Mouse (Mus musculus): ENCODE measurements around the gene Jph3.

The Jph3 gene

DNA sequence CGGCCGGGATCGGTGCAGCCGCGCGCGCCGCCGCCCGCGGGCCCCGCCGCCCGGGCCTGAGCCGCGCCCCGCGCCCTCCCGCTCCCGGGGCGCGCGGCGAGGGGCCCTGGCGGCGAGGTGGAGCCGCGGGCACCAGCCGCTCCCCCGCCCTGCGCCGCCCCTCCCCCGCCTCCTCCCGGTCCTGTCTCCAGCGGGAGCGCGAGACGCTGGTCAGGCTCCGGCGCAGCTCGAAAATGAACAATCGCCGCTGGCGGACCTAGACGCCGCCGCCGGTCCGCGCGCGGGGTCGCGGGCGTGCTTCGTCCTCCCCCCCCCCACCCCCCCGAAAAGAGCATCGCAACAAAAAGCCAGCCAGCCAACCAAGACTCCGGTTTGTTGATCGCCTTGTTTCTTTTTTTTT, 747 bp downstream of the Jph3 start:
- no peak for DNase-seq (ENCODE audit: low read depth, low spot score)

DNA sequence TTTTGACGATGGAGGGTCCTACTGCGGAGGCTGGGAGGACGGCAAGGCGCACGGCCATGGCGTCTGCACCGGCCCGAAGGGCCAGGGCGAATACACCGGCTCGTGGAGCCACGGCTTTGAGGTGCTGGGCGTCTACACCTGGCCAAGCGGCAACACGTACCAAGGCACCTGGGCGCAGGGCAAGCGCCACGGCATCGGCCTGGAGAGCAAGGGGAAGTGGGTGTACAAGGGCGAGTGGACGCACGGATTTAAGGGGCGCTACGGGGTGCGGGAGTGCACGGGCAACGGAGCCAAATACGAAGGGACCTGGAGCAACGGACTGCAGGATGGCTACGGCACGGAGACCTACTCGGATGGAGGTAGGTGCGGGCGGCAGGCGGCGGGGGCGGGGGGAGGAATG, 1.2 kb downstream of the Jph3 start:
- DNase-seq (ENCODE audit: low read depth, low spot score): no peak

DNA sequence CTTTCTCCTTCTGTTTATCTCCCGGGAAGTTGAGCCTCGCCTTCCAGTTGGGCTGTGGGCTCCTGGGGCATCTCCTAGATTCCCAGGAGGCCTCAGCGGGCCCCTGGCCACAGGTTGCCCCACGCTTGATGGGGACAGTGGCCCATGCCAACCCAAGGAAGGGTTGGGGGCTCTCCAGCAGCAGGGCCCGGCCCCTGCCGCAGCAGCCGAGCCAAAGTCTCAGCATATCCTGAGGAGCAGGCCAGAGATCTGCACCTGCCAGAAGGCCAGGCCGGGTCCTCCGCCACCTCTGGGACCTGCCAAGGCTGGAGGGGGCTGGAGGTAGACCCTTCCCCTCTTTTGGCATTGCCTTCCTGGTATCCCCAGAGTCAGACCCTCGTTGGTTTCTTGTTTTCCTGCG, 1.6 kb downstream of the Jph3 start:
- no peak for DNase-seq (ENCODE audit: low read depth, low spot score)

DNA sequence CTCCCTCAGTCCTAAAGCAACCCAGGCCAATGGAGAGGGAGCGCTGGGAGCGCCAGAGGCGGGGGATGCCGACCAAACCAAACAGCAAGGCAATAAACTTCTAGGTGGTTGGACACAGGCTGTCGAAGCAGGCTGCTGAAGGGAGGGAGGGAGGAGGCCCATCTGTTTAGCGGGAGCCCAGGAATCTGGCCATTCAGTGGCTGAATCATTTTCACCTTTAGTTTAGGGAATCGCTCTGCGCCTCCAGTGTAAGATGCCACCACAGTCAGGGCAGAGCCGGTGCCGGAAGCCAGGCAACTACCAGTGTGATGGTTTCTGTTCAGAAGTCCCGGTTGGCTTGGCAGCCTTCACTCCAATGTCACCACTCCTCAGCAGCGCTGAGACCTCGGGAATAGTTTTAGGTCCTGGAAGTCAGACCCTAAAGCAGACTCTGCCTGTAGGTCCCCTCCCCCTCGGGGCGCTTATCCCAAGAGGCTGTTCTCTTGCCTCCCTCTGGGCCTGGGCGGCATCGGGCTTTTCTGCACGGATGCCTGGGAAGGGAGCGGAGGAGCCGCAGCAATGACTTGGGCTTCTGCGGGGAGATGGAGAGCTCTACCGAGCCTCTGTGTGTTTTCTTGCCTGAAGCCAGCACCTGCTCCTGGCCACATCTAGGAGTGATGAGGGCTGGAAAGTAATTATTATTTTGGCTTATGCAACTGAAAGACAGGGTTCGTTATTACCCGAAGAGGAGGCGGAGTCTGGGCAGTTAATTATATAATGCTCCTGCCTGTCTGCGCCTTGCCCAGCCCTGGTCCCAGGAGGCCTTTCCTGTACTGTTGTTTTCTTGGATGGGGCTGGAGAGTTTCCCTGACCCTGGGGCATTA, 2.3 kb downstream of the Jph3 start:
- no peak for DNase-seq (ENCODE audit: low read depth, low spot score)

DNA sequence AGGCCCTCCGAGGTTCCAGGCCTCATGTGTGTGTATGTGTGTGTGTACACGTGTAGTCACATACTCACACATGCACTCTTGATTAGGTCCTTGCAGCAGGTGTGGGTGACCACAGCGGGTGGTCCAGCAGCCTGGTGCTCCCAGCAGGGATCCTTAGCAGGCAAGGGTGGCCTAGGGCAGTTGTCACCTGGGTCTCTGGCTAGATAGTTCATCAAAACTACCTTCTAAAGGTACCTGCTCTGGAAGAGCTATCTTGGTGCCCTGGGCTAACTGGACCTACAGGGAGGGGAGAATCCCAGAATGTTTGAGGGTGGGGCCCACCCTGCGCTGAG, 2.9 kb downstream of the Jph3 start:
- no peak for DNase-seq (ENCODE audit: low read depth, low spot score)

DNA sequence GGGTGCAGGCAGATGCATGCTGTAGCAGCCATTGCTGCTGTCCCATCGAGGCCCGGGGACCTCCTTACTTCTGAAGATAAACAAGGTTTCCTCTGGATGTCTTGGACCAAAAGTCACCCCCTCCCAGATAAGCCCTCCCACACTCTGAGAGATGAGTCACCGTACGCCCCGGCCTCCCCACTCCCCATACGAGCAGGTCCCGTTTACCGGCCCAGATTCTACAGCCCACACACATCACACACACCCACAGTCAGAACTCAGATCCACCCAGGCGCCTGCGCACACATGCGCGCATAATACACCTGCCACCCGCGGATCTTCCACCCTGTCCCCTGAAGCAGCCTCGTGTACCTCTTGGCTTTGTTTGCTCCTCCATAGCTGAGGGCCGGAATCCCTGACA, 4.8 kb downstream of the Jph3 start:
- DNase-seq (ENCODE audit: low read depth, low spot score): no peak

DNA sequence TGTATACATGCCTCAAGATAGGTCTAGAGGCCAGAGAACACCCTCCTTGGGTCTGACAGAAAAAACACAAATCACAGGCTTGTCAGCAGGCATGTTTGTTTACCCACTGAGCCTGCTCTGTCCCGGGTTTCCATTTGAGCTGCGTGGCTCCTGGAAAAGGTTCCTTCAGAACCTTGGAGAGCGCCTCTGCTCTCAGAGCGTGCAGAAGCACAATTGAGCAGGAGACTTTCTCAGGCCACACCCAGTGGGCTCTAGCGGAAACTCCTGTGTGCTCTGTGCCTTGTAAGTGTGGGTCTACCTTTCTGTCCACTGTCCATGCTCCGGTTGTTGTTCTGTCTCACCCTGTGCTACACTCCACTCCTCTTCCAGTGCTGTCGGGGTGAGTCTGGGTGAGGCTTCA, 6.8 kb downstream of the Jph3 start:
- DNase-seq (ENCODE audit: low read depth, low spot score): no peak

DNA sequence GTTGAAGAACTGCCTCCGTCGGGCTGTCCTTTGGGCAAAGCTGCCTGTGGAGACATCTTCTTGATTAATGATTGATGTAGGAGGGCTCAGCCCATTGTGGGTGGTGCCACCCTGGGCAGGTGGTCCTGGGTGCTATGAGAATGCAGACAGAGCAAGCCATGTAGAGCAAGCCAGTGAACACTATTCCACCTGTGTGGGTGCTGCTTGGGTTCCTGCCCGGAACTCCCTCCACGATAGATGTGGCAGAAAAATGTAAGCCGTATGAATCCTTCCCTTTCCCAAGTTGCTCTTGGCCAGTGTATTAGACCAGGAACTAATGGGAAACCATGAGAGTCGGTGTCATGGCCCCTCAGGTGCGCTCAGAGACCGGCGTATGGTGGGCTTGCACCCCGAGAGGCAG, 11.3 kb downstream of the Jph3 start:
- DNase-seq (ENCODE audit: low read depth, low spot score): no peak

DNA sequence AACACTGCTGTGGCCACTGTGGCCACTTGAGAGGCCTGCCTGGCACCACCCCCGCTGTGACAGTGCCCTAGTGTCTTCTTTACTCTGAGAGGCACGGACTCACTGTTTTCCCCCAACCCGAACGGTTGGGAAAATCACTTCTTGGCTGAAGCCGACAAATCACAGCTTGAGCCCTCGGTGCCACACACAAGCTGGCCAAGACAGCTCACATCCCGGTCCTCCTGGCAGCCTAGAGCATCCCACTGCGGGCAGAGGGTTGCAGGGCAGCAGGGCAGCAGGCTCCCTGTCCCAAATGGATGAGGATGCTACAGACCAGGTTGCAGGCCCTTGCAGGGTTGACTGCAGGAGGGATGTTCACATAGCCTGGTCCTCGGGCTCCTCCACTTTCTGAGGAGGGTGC, 20.1 kb downstream of the Jph3 start:
- DNase-seq (ENCODE audit: low read depth, low spot score): no peak

DNA sequence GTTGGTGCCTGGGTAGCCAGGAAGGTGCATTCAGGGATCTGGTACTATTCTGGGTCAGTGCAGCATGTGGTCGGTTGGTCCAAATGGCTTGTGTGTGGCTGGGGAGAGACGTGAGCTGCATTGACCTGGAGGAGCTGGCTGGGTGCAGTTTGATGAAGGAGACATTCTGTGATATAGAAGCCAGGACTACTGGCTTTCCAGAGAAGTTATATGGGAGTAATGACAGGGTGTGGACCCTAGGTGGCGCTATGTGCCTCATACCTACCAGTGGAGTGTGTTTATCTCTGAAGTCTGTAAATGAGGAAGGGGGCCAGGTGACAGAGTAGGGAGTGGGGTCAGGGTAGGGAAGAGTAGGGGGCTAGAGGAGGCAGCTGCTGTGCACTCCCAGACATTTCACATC, 21.1 kb downstream of the Jph3 start:
- DNase-seq (ENCODE audit: low read depth, low spot score): no peak

DNA sequence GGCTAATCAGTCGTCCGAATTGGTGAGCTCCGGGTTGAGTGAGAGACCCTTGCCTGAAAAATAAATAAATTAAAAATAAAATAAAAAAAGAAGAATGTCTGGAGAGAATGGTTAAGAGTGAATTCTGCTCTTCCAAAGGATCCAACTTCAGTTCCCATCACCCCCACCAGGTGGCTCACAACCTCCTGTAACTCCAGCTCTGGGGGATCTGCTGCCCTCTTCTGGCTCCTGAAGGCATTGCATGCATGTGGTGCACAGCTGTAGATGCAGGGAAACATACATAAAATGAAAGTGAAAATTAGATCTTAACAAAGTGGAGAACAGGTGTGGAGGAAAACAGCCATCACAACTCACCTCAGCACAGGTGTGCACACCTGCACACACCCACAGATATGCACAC, 22.0 kb downstream of the Jph3 start:
- DNase-seq (ENCODE audit: low read depth, low spot score): peak; percentile 54

DNA sequence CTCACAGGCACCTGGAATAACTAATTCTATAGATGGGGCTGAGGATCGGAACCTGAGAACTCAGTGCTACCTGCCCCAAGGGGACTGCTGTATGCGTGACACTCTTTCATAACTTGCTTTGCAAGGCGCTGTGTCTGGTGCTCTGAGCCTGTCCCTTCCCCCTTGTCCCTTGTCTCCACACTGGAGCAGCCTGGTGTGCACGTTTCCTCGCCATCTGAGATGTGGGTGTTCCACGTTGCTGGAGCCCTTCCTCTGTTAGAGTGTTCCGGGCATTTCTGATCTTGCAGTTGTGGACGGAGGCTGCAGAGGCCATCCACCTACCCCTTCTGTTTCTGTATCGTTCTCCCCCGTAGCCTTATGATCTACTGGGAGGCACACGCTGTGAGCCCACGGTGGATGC, 29.0 kb downstream of the Jph3 start:
- no peak for DNase-seq (ENCODE audit: low read depth, low spot score)

DNA sequence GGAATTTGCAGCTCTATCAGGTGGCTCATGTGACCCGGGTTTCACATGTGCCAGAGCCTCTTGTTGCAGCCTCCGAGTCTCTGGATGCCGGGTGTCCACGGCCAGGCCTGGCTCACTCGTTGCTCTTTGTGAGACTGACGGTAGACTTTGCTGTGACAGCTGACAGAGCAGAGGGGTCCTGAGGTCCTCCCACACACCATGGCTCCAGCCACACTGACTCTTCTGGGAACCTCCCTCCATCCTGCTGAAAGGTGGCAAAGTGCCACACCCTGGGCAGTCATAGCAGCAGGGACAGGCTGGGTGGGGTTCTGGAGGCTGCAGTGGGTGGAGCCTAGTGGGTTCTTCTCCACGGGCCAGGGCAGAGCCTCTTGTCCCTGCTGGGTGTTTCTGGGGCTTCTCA, 31.1 kb downstream of the Jph3 start:
- no peak for DNase-seq (ENCODE audit: low read depth, low spot score)

DNA sequence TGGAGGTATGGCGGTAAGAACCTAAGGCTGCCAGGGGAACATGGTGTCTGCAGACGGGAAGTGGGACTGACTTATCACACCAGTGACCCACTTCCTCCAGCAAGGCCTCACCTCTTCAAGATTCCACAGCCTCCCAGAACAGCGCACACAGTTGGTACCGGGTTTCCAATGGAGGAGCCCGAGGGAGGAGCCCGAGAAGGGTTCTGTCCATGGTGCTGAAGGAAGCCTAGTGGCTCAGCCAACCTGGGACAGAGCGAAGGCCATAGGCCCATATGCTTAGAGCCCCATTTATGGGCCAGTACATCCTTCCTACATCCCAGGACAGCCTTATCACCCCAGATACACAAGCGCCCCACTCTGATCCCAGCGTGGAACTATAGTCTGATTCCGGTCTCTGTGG, 32.1 kb downstream of the Jph3 start:
- no peak for DNase-seq (ENCODE audit: low read depth, low spot score)

DNA sequence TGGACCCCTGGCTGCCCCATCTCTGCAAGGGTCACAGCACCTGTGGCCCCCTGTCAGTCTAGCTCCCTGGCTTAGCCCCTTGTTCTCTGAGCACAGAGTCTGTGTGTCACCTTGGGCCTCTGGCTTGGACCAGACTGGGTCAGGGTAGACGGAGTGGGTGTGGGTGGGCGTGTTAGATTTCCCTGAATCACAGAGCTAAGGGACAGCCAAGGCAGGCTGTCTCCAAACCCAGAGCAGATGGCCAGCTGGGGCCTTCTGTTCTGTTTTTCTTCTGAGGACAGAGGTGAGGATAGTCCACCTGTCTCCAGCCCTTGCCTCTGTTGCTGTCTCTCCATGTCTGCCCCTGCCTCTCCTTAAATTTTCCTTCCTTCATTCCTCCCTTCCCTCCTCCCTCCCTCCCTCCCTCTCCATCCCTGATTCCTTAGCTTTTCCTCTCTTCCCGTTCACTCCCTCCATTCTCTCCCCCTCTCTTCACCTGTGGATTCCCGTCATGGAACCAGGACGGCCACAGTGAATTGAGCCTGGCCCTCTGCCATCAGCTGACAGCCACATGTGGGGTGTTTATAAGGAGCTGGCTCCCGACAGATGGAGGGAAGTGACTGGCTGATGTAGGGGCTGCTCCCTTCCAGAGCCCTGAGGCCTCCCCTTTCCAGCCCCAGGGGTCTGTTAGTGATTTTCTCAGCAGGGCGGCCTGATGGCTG, 33.7 kb downstream of the Jph3 start:
- no peak for DNase-seq (ENCODE audit: low read depth, low spot score)

DNA sequence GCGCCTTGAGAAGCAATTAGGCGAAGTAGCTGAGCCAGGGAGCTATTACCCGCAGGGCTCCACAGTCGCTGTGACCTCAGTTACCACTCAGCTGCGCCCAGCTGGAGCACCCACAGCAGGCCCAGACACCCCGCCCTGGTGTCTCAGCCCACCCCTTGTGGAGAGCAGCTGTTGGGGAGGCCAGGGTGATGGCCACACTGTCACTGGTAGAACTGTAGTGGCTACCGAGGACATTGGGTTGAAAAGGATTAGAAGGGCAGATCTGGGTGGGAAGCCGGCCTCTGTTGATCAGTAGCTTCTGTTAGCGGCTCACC, 34.2 kb downstream of the Jph3 start:
- no peak for DNase-seq (ENCODE audit: low read depth, low spot score)

DNA sequence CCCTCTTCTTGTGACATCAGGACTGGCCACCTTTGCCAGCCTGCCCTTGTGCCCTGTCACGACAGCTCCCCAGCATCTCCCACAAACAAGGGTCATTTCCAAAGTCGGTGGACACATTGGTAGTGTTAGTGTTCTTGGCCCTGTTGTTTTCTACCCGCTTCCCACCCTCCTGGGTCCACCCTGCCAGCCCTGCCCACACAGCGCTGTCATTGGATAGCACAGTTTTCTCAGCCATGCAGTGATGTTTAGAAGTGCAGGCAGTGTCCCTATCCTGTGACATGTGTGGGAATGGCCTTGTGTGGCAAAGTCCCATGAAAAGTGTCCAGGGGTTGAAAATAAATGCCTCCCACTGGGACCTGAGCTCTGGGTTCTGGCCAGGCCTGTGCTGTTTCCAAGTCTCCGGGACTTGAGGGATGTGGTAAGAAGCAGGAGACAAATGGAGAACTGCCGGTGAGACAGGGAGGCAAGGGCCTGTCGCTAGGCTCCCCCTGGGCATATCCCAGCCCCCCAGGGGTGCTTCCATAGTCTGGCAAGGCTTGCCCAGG, 36.2 kb downstream of the Jph3 start:
- DNase-seq (ENCODE audit: low read depth, low spot score): no peak

DNA sequence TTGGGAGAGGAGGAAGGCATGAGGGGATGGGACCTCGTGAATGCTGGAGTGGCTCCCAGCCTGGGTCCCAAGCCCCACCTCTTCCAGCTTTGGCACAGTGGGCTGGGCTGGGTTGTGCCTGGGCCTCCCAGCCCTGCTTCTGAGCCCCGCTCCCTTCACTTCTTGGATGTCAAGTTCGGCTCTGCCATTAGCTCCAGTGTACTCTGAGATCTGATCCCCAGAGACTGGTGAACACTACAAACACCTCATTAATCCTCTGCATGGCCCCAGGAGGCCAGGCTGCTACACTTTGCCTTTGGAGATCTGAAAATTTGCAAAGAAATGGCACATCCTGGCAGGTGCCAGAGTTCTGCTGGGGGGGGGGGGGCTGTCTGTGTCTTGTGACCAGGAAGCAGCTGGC, 39.7 kb downstream of the Jph3 start:
- no peak for DNase-seq (ENCODE audit: low read depth, low spot score)

DNA sequence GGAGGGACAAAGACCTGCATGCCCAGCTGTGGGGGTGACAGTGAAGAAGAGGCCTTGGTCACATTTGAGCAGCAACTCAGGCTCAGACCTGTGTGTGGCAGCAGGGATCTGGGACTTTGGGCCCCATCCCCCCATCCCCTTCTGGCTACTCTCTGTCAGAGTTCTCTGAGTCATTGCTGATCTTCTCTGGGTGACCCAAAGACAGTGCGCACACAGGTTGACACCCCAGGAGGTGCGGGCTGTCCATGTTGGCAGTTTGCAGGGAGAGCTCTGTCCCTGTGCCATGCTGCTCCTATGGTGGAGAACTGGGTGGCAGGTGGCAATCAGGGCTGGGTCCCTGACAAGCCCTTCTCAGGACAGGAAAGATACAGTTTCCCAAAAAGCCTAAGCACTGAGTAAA, 40.2 kb downstream of the Jph3 start:
- DNase-seq (ENCODE audit: low read depth, low spot score): no peak

DNA sequence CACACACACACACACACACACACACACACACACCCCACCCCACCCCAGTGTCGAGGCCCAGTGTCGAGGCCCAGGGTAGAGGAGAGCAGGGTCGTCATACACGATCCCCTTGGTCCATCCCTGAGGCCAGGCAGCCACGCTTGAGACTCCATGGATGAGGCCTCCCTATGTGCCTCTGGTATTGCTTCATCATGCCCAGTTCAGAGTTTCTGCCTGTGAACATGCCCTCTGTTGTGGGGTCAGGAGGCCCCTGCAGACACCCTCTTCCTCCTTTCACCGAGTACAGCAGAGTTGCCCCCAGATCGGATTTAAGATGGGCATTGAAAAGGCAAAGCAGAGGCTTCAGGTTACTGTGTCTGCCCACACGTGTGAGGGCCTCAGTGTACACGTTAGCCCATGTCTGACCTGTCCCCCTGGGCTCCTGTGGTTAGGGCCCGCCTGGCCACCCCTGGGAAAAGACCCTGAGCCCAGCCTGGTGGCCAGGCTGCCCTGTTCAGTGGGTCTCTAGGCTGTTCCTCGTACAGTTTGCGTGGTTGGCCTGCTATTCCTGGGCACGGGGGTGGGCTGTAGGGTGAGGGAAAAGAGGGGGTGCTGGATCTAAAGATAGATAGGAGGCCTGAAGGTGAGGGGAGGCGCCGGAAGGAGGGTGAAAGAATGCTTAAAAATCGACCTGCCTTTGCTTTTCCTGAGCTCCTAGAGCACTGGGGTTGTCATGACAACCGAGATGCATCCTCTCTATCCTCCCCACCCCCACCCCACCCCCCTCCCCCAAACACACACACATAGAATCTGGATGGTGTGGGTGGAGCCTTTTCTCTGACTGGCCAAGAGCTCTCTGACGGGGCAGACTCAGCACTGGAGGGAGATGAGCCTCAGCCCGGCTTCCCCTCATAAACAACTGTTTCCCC, 41.7 kb downstream of the Jph3 start:
- DNase-seq (ENCODE audit: low read depth, low spot score): no peak

DNA sequence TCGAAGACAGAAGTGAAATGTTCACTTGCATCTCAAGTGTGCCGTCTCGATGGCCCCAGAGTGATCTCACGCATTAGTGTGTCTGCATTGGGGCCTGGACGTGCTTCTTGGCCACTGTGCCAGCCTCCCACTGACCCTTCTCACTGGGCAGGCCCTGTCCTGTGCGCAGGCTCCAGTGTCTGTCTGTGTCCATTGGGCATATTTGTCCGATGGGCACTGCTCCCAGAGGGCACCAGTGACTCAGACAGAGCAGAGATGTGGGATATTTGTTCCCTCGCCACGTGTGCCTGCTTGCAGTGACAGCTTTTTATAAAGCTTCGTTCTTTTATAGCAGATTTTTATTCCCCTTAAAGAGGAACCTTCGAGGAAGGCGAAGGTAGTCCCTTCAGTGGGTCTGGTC, 44.5 kb downstream of the Jph3 start:
- DNase-seq (ENCODE audit: low read depth, low spot score): no peak

DNA sequence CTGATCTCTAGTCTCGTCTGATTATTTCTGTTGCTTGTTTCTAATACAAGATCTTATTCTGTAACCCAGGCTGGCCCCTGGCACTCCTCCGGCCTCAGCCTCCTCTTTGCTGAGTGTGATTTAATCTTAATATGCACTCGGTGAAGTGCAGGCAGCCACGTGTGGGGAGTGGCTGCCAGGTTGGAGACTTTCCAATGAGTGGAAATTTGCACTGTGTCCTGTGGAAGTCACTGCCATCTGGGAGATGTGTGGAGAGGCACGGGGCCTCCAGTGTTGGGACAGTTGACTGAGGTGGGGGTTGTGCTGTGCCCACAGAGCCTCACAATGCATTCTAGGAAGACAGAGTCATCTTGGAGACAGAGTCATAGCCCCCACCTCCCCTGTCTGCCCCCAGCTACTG, 53.1 kb downstream of the Jph3 start:
- DNase-seq (ENCODE audit: low read depth, low spot score): no peak

Data from c-Kit-negative CD71-positive TER-119-positive erythroid progenitor cells, embryonic 14.5 days (primary cell).